Mouse (Mus musculus): Measurements from ENCODE around the gene Lasp1.

Gene Lasp1

GRCm38 (mm10) chr11:97874396-97874795 is 75.6 kb downstream of the Lasp1 start:
- DNase-seq (ENCODE audit: low spot score) = no peak

GRCm38 (mm10) chr11:97877341-97877740 is 78.5 kb downstream of the Lasp1 start:
- no peak for DNase-seq (ENCODE audit: low spot score)

- DNase-seq (ENCODE audit: low spot score) = no peak
Observed at GRCm38 (mm10) chr11:97880362-97880761, 81.6 kb downstream of the Lasp1 start.

GRCm38 (mm10) chr11:97883542-97883917 is 84.7 kb downstream of the Lasp1 start:
- peak; percentile 25 for DNase-seq (ENCODE audit: low spot score)

- DNase-seq (ENCODE audit: low spot score) = peak; percentile 81
Observed at GRCm38 (mm10) chr11:97883918-97884600, 85.3 kb downstream of the Lasp1 start, which contains the start of gene Fbxo47. Fbxo47 (minus strand) TSS chr11:97884154.

GRCm38 (mm10) chr11:97884601-97885185 is 85.9 kb downstream of the Lasp1 start:
- DNase-seq (ENCODE audit: low spot score) = no peak

- no peak for DNase-seq (ENCODE audit: low spot score)
Observed at GRCm38 (mm10) chr11:97885296-97885915, 86.6 kb downstream of the Lasp1 start.

All from ovary, postnatal 10 days (tissue).